Mouse (Mus musculus) heart, postnatal 0 days (tissue): Measurements from ENCODE around the gene Camk2d.

Experiments used
- CTCF ChIP-seq: IDR thresholded peaks from 2 replicates; pipeline ENCODE4 v1.5.1; 2016; ENCODE audit warnings: antibody characterized with exemption, control low read depth, low read depth
- EP300 ChIP-seq: IDR thresholded peaks from 2 replicates; pipeline ENCODE4 v1.6.1; 2016; ENCODE audit warnings: antibody characterized with exemption, low read depth

GRCm38 (mm10) chr3:126586134-126586533, 10.0 kb upstream of the Camk2d start:
- TF ChIP-seq CTCF, result no peak
- no peak for TF ChIP-seq EP300
